Mouse (Mus musculus) left cerebral cortex, postnatal 36 days (tissue): ENCODE results near the gene Phldb2. TPM values are rescaled to one million over a fixed set of nuclear protein-coding genes. Genes with fewer than 3 reads are reported as not detected.
A peak's percentile ranks its signal among the peaks of the same experiment; 100 is the strongest.

Experiments used
- DNase-seq, 2 experiments: peaks; one replicate each; pipeline ENCODE4 v3.0.0; 2021 to 2022; ENCODE audit warnings: low spot score in 2 of 2, mixed read lengths in 1 of 2
- intact Hi-C: fragments of 180-260 bp; cut with DNase I; formaldehyde crosslinking; loops from one replicate; pipeline ENCODE4 v1.15.1; 2025
- total RNA-seq, 2 experiments: library from RNA; stranded (reverse); gene quantifications; 2 replicates each; pipeline ENCODE4 v1.2.3; 2021

Phldb2 gene
- total RNA-seq, 2 experiments from 2014 or later, result 4.4 to 9.9 TPM

DNA sequence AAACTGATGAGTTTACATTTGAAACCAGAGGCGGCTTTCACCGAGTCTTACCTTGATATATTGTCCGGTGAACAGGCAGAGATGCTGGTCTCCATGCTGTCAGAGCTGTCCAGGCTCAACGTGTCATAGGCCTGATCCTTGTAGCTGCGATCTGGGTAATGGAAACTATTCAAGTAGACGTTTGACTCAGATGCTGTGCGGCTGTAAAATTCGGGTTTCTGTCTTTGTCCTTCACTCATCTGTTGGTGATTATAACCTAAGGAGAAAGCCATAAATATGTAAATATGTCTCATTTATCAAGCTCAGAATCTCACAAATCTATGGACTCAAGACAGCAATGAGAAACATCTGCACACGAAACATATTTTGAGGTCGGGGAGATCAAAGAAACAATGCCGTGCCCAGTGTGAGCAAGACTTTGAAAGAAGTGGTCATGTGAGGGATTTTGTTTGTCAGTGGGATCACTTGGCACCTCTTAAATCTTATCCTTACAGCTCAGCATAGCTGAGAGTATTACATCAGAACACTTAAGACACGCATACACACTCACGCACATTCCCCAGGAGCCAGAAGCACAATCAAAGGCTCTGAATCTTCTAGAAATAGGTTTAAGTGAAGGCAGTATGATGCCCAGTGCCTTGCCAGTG, 190.4 kb downstream of the Phldb2 start:
- DNase-seq, result no peak
- intact Hi-C loops, result no loop called here

DNA sequence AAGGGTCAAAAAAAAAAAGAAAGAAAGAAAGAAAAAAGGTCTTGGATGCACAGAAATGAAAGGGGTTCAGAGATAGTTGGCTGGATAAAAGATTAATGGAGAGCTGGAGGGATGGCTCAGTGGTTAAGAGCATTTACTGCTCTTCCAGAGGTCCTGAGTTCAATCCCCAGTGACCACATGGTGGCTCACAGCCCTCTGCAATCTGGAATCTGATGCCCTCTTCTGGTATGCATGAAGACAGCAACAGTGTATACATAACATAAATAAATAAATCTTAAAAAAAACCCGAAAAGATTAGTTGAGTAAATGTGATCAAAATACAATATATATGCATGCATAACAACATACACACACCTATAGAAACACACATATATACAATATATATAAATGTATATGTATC, 192.0 kb downstream of the Phldb2 start:
- intact Hi-C loops, result no loop called here
- no peak for DNase-seq

- intact Hi-C loops, result loop anchor here (5.0 kb wide), 3 partner anchors 59 to 264 kb away; no protein-coding TSS in a partner anchor
- no peak for DNase-seq
Measured at GRCm38 (mm10) chr16:45758726-45759269, 194.6 kb downstream of the Phldb2 start.

DNA sequence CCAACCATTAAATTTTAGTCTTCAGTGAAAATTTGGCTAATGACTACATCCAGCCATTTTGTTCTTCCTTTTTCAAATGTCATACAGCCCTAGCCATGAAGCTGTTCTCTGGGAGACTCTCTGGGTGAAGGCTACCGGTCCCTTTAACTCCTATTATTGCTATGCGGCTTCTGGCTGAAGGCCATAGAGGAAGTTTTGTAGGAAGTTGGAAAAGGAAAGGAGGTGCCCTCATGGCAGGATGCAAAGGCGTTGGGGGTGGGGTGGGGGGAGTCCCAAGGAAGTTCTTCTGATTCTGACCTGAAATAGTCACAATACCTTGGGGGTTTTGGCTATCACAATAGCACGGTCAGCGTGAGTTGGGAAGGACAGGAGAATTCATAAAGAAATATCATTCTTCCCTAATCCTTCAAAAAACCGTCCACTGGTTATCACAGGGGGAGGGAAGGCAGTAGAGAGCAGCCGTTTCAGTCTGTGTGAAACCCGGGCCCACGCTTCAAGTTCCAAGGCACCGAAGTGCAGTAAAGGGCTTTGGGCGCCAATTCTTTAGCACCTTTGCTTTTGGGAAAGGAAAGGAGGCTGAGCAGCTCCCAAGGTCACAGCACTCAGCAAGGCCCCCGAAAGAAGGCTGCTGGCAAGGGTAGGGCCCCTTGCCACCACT, 195.8 kb downstream of the Phldb2 start:
- intact Hi-C loops, result loop anchor here (5.0 kb wide), 3 partner anchors 60 to 265 kb away; no protein-coding TSS in a partner anchor
- no peak for DNase-seq

GRCm38 (mm10) chr16:45756855-45757254, 196.5 kb downstream of the Phldb2 start:
- intact Hi-C loops, result loop anchor here (5.0 kb wide), 3 partner anchors 60 to 265 kb away; no protein-coding TSS in a partner anchor
- no peak for DNase-seq

- no peak for DNase-seq
- intact Hi-C loops, result no loop called here
Measured at GRCm38 (mm10) chr16:45743591-45744144, 209.7 kb downstream of the Phldb2 start.

DNA sequence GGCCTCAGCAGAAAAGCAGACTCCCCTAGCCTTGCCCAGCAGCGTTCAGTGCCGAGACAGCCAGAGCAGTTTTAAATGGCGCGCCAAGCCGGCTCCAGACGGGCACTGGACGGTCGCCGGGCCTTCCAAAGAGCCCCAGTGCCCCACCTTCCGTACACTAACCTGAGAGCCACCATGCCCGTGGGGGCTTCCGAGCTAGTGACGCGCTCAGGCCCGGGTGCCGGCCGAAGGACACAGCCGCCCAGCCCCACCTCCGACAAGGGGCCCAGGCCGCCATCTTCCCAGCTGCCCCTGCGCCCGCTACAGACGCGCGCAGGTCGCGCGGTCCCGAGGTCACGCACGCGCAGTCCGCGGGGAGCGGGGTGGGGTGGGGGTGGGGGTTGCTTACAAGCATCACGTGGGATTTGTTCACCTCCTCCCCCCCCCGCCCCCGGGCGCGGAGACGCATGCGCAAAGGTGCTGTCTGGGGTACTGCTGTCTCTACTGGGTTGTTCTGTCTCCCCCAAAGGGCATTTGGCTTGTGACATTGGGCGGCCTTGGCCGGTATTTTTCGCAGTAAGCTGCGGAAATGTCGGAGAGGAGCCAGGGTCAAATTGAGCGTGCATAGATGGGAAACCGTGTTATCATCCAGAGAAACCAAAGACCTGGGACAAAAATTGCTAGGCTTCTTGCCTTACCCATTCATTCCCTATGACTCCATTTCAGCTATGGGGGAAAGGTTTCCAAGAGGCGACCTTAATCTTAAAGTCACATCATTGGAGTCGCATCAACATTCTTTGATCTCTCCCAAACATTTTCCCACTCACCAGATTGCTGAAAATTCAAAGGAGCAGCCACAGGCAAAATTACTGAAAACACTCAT, 210.6 kb downstream of the Phldb2 start, which contains the start of gene Abhd10:
Gene Abhd10 (minus strand): TSS at position 341 of the 862 bp plus-strand sequence.
- intact Hi-C loops, result no loop called here
- DNase-seq, result peak; percentile 94 to 95

- no peak for DNase-seq
- intact Hi-C loops, result no loop called here
Measured at GRCm38 (mm10) chr16:45737880-45738279, 215.5 kb downstream of the Phldb2 start.

- intact Hi-C loops, result no loop called here
Measured at GRCm38 (mm10) chr16:45736724-45737123, 216.7 kb downstream of the Phldb2 start.

DNA sequence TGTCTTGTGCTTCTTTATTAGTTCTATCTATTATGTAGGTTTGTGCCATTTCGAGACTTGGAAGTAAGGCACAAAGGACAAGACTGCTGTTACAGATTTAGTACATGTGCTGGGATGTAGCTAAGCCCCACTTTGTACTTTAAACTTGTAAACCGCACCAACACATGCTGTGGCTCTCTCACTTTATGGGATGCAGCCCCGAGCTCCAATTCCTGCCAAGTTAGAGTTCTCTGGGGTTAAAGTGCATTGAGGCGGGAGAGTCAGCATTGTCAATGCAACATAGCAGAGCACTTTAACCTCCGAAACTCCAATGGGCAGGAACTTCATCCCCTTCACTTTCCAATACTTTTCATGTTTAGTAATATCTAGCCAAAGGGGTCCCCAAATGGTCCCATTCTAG, 224.2 kb downstream of the Phldb2 start:
- intact Hi-C loops, result no loop called here

More at GRCm38 (mm10) chr16:45736724-45737123, 216.7 kb downstream of the Phldb2 start:
- no peak for DNase-seq

DNA sequence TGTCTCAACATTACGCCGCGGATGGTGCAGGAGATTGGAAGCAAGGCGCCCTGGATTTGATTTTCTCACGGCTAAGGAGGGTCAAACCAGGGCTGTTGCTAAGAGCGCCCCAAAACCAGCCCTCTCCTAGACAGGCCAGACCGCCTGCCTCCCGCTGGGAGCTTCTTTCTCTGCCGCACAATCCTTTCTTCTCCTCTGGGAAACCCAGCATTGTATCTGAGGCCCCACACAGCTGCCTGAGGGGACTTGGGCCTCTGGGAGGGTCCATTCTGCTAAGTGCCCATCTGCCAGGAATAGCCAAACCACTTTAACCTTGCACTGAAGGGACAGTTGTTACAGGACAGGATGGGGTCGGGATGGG, 228.7 kb downstream of the Phldb2 start:
- intact Hi-C loops, result loop anchor here (5.0 kb wide), 1 partner anchor 37 kb away; no protein-coding TSS in a partner anchor
- no peak for DNase-seq

More for the DNA sequence above, 224.2 kb downstream of the Phldb2 start:
- DNase-seq, result no peak

DNA sequence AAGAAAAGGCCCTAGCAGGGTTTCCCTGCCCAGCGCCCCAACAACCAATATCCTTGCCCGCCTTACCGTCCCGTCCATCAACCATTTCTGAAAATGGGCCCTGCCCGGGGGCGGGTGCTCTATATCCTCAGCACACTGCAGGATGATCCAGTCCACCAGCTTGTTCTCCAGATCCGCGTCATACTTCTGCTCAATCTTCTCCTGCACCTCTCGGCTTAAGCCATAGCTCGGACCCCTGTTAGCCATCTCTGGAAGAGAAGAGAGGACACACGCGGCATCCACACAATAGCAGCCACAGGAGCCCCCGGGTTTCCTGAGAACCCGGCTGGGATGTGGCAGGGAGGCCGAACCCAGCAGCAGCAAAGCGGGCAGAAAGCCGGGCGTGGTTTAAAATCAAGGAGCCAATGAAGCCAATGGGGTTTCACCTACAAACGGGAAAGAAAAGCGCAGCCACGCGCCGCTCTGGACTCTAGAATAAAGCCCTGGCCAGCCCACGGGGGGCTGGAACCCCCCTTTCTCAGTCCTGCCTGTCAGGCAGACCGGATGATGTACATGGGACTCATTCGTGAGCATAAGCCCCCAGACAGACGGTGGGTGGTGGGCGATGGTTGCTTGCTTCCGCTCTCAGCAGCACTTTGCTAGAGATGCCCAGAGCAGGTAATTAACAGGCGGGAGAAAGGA, 229.2 kb downstream of the Phldb2 start, which contains the start of gene Tagln3:
Gene Tagln3 (minus strand): TSS at position 548 of the 681 bp plus-strand sequence.
- DNase-seq, result peak; percentile 83 to 84
- intact Hi-C loops, result loop anchor here (5.0 kb wide), 1 partner anchor 37 kb away; no protein-coding TSS in a partner anchor

- intact Hi-C loops, result loop anchor here (5.0 kb wide), 1 partner anchor 36 kb away; no protein-coding TSS in a partner anchor
- peak; percentile 45 to 46 for DNase-seq
Measured at GRCm38 (mm10) chr16:45723172-45723901, 230.1 kb downstream of the Phldb2 start.

- intact Hi-C loops, result loop anchor here (5.0 kb wide), 1 partner anchor 35 kb away; no protein-coding TSS in a partner anchor
- DNase-seq, result peak in 1 of 2 experiments; percentile 42
Measured at GRCm38 (mm10) chr16:45722460-45722951, 230.9 kb downstream of the Phldb2 start.

DNA sequence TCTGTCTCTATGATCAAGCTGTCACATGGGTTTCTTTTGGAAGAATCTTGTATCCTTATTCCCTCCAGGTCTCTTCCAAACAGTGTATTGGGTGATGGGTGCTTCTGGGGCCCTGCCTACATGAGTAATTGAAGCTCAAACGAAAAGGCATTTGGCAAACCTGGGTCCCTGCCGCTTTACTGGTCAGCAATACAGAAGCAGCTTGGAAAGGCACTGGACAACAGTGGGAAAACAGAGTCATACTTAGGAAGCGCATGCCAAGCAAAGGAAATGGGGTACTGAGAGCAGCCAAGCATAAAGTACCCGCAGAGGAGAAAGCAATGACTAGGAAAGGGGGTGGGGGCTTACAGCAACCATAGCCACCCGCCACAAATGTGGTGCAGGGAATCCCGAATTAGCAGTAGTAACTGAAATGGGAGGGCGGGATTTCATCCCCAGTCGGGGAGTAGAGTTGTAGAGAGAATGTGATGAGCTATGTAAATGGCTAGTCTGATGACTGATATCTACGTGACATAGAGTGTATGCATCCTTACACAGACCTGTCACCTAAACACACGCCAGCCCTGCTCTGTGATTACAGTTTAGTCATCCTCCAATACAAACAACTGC, 233.3 kb downstream of the Phldb2 start:
- no peak for DNase-seq
- intact Hi-C loops, result loop anchor here (5.0 kb wide), 1 partner anchor 33 kb away; no protein-coding TSS in a partner anchor

DNA sequence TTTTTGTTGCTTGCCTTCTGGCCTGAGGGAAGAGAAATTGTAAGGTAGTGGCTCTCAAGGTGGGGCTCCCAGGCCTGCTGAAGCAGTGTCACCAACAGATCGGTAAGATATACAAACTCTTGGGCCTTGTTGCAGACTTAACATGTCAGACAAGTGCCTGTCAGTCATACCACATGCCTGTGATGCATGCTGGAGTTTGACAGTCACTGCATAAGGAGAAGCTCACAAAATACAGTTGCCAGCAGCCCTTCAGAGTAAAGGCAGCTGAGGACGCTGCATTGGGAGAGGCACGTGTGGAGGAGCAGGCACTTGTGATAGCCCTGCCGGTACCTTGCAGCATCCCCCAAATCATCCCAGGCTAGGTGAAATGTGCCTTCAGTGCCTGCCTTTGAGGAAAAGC, 235.1 kb downstream of the Phldb2 start:
- no peak for DNase-seq

DNA sequence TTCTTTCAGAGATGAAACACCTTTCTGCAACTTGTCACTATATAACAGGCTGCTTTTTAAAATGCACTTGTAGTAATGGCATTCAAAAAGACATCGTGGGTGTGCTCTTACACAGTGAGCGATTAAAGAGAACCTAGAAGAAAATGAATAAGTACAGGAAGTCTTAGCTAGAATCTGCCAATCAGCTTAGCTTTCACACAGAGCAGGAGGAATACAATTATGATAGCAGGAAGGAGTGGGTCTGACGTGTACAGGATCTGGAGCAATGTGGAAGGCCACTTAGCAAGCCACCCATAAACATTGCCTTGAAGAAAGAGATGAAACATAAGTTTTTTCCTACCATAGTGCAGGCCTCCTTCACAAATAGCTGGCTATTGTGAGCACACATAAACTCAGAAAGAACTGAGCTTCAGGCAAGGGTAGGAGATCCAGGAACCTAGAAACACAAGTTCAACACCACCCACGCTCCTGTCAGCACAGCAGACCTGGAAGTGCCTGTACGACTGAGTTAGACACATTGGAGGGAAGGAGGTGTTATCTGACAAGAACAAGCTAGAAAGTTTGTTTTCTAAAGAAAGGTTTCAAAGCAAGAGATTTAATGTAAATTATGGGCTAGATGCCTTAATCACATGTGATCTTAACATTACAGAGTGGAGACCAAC, 238.8 kb downstream of the Phldb2 start:
- intact Hi-C loops, result no loop called here
- DNase-seq, result peak in 1 of 2 experiments; percentile 21

More for the DNA sequence above, 235.1 kb downstream of the Phldb2 start:
- intact Hi-C loops, result no loop called here
